In the genomic region with DNA sequence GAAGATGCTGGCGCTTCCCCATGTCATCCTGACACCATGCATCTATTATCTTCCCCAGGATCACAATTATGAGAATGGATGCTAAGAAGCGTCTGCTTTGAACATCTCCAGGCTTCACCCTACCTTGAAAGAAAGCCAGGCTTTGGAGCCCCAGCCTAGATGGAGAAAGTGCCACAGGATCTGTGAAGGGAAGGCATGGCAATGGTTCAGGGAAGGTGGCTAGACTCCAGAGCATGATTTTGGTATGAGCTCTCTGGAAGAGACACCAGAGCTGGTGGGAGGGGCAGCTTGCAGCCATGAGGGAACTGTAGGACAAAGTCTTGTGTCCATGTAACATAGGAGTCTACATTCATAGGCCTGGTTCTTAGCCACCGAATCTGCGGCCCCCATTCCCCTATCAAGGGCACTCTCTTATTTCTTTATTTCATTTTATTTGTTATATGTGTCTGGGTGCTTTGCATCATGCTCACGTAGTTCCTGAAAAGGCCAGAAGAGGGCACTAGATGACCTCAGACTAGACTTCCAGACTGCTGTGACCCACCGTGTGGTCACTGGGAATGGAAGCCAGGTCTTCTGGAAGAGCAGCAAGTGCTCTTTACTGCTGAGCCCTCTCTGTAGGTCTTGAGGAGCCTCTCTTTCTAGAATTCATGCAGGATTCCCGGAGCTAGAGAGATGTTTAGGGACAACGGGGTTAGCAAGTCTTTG, we compare ENCODE assay signal across 8 mouse cellular contexts. TPM values are rescaled to one million over a fixed set of nuclear protein-coding genes. Genes with fewer than 3 reads are reported as not detected.
DNase-seq lines count a peak whose midpoint lies in the region; ATAC-seq and TF ChIP-seq lines count a peak whose summit lies in the region.

No protein-coding gene starts in this region.

- H3K9ac ChIP-seq in liver, embryonic 12.5 days, result no peak overlapping the region
- H3K9ac ChIP-seq in ES-E14 (ENCODE audit: insufficient read depth, low read depth, low read length, poor library complexity, severe bottlenecking), result no peak overlapping the region

- H3K4me3 ChIP-seq in liver, embryonic 12.5 days, result no peak overlapping the region
- no peak overlapping the region for H3K4me3 ChIP-seq in ES-E14 (ENCODE audit: insufficient read depth in 1 of 2, low read depth in 1 of 2, low read length in 2 of 2, poor library complexity in 1 of 2, severe bottlenecking in 1 of 2)

- in situ Hi-C loops in ES-E14 (cut with MboI; ENCODE audit: low sequenced_read_pairs in 2 of 2, unreplicated experiment in 2 of 2), result no loop called here

- H3K9me3 ChIP-seq in liver, embryonic 12.5 days (replicated peaks), result no peaks in the 10 kb centered on the region
- no peaks in the 10 kb centered on the region for H3K9me3 ChIP-seq in ES-E14 (ENCODE audit: control insufficient read depth, insufficient read depth, low read depth, low read length)

- no peaks in the 10 kb centered on the region for H3K36me3 ChIP-seq in liver, embryonic 12.5 days
- H3K36me3 ChIP-seq in ES-E14 (ENCODE audit: control insufficient read depth, insufficient read depth, low read length, poor library complexity, severe bottlenecking), result no peaks in the 10 kb centered on the region

- H3K4me1 ChIP-seq in liver, embryonic 12.5 days, result peaks cover 7% of the 10 kb centered on the region; the same call in 1 of the 2 replicates
- H3K4me1 ChIP-seq in ES-E14 (ENCODE audit: control insufficient read depth in 2 of 2, insufficient read depth in 2 of 2, low read length in 2 of 2, poor library complexity in 1 of 2), result no peaks in the 10 kb centered on the region

- 27% methylated on average over 8 of the region's 8 CpGs for WGBS in liver, embryonic 12.5 days (ENCODE audit: insufficient replicate concordance)

- H3K27me3 ChIP-seq in liver, embryonic 12.5 days (replicated peaks), result peaks cover 2% of the 10 kb centered on the region

- no peak overlapping the region for H3K4me2 ChIP-seq in liver, embryonic 12.5 days

- no peak overlapping the region for H3K27ac ChIP-seq in liver, embryonic 12.5 days
- H3K27ac ChIP-seq in ES-E14 (ENCODE audit: insufficient read depth, low read depth, low read length, poor library complexity, severe bottlenecking), result no peak overlapping the region

- DNase-seq in liver (peak; percentile 44), ES-E14 (ENCODE audit: low read depth, low spot score) (peak; percentile 65)
- DNase-seq in adrenal gland, postnatal 10 days, result peak; percentile 82
- DNase-seq in embryo, embryonic 9.5 days (ENCODE audit: extremely low spot score), result peak; percentile 54
- peak; percentile 65 to 73 for DNase-seq in kidney, postnatal 4 days
- DNase-seq in retina, embryonic 14.5 days (ENCODE audit: low spot score), result peak; percentile 71

- no peak for ATAC-seq in liver, embryonic 12.5 days
- no peak for ATAC-seq in inflammation-experienced regulatory T-cells, adult 6 months

TF ChIP-seq in ES-E14, 5 proteins besides CTCF, POLR2A, EP300 and RAD21:
- TF ChIP-seq ZNF384 (IDR thresholded peaks at IDR 0.05; ENCODE audit: low read depth, low read length) (no peak), CHD2 (IDR thresholded peaks at IDR 0.05; ENCODE audit: low read depth, low read length) (no peak), ZC3H11A (IDR thresholded peaks at IDR 0.05; ENCODE audit: borderline replicate concordance, low read depth, low read length) (peak; percentile 82), HCFC1 (IDR thresholded peaks at IDR 0.05; ENCODE audit: borderline replicate concordance, insufficient read depth, low read length) (no peak), MAFK (IDR thresholded peaks at IDR 0.05; ENCODE audit: insufficient read depth, low read depth, low read length) (no peak)

RNA-seq across cellular contexts. Expression of a gene that starts 7.0 kb away (rescaled TPM):
- not detected in 2 replicates for polyA plus RNA-seq in liver, embryonic 12.5 days (2016; fragmentation: Nextera tagmentation; extraction: Ambion mirVana)
- 0.09 TPM in 1 of 2 replicates, not detected in the other for total RNA-seq in ES-E14 (2012; rRNA removed)
- under 1 TPM; 0.18 to 0.24 TPM for total RNA-seq in adrenal gland, postnatal 10 days (2021)
- 1 to 10 TPM in 1 of 3 experiments, under 1 TPM in 2; 0.49 to 1.4 (median 0.60) TPM for polyA plus RNA-seq in inflammation-experienced regulatory T-cells, adult 6 months (2017; shearing (Covaris generic))

RNA-seq across cellular contexts. Expression of a gene that starts 25.5 kb away (rescaled TPM):
- not detected in 2 replicates for polyA plus RNA-seq in liver, embryonic 12.5 days (2016; fragmentation: Nextera tagmentation; extraction: Ambion mirVana)
- 0.11 and 0.18 TPM in 2 replicates for total RNA-seq in ES-E14 (2012; rRNA removed)
- total RNA-seq in adrenal gland, postnatal 10 days (2021), result 1 to 10 TPM in 1 of 2 experiments, under 1 TPM in 1; 0.85 to 1.8 TPM
- 1 to 10 TPM; 2.3 to 5.7 (median 2.6) TPM for polyA plus RNA-seq in inflammation-experienced regulatory T-cells, adult 6 months (2017; shearing (Covaris generic))

RNA-seq across cellular contexts. Expression of a gene that starts 41.2 kb away (rescaled TPM):
- 41.3 and 42.3 TPM in 2 replicates for polyA plus RNA-seq in liver, embryonic 12.5 days (2016; fragmentation: Nextera tagmentation; extraction: Ambion mirVana)
- total RNA-seq in ES-E14 (2012; rRNA removed), result 82.9 and 114 TPM in 2 replicates
- total RNA-seq in adrenal gland, postnatal 10 days (2021), result 100 to 1,000 TPM; 284 to 307 TPM
- polyA plus RNA-seq in inflammation-experienced regulatory T-cells, adult 6 months (2017; shearing (Covaris generic)), result 100 to 1,000 TPM in 2 of 3 experiments, 10 to 100 TPM in 1; 93.4 to 125 (median 112) TPM
